Mouse (Mus musculus): ENCODE measurements at regions not wholly inside any gene's neighbourhood (a gene's known extent, or its start where the extent isn't known, plus 50 kb on each side); places are given as distances from the start of the nearest gene placed in this dataset.

- DNase-seq (ENCODE audit: low read depth, low spot score) = no peak
Observed at GRCm38 (mm10) chr15:52406156-52406885, 1478.4 kb upstream of the Gm7489 start.

- DNase-seq (ENCODE audit: low read depth, low spot score) = no peak
Observed at GRCm38 (mm10) chr15:52412869-52413771, 1471.6 kb upstream of the Gm7489 start.

GRCm38 (mm10) chr15:52425976-52426375 lies 1458.7 kb upstream of the Gm7489 start:
- DNase-seq (ENCODE audit: low read depth, low spot score) = no peak

- DNase-seq (ENCODE audit: low read depth, low spot score) = no peak
Observed at GRCm38 (mm10) chr15:52430491-52431158, 1454.1 kb upstream of the Gm7489 start.

GRCm38 (mm10) chr15:52433639-52434038 lies 1451.1 kb upstream of the Gm7489 start:
- DNase-seq (ENCODE audit: low read depth, low spot score) = no peak

GRCm38 (mm10) chr15:52438403-52438802 lies 1446.3 kb upstream of the Gm7489 start:
- no peak for DNase-seq (ENCODE audit: low read depth, low spot score)

- DNase-seq (ENCODE audit: low read depth, low spot score) = peak; percentile 88
Observed at GRCm38 (mm10) chr15:52458782-52459181, 1425.9 kb upstream of the Gm7489 start.

GRCm38 (mm10) chr15:52459315-52459714 lies 1425.4 kb upstream of the Gm7489 start:
- no peak for DNase-seq (ENCODE audit: low read depth, low spot score)

- no peak for DNase-seq (ENCODE audit: low read depth, low spot score)
Observed at GRCm38 (mm10) chr15:52464226-52465138, 1420.2 kb upstream of the Gm7489 start.

GRCm38 (mm10) chr15:52478124-52478523 lies 1406.6 kb upstream of the Gm7489 start:
- peak; percentile 20 for DNase-seq (ENCODE audit: low read depth, low spot score)

GRCm38 (mm10) chr15:52480834-52481233 lies 1403.9 kb upstream of the Gm7489 start:
- no peak for DNase-seq (ENCODE audit: low read depth, low spot score)

- DNase-seq (ENCODE audit: low read depth, low spot score) = no peak
Observed at GRCm38 (mm10) chr15:52483598-52484165, 1401.0 kb upstream of the Gm7489 start.

GRCm38 (mm10) chr15:52484276-52484675 lies 1400.4 kb upstream of the Gm7489 start:
- no peak for DNase-seq (ENCODE audit: low read depth, low spot score)

- DNase-seq (ENCODE audit: low read depth, low spot score) = peak; percentile 54
Observed at GRCm38 (mm10) chr15:52505278-52505831, 1379.4 kb upstream of the Gm7489 start.

GRCm38 (mm10) chr15:52506930-52507329 lies 1377.8 kb upstream of the Gm7489 start:
- DNase-seq (ENCODE audit: low read depth, low spot score) = peak; percentile 70

- DNase-seq (ENCODE audit: low read depth, low spot score) = no peak
Observed at GRCm38 (mm10) chr15:52508609-52509008, 1376.1 kb upstream of the Gm7489 start.

GRCm38 (mm10) chr15:52510137-52510536 lies 1374.6 kb upstream of the Gm7489 start:
- DNase-seq (ENCODE audit: low read depth, low spot score) = no peak

- DNase-seq (ENCODE audit: low read depth, low spot score) = no peak
Observed at GRCm38 (mm10) chr15:52536594-52536993, 1348.1 kb upstream of the Gm7489 start.

GRCm38 (mm10) chr15:52558682-52559081 lies 1326.0 kb upstream of the Gm7489 start:
- DNase-seq (ENCODE audit: low read depth, low spot score) = no peak

GRCm38 (mm10) chr15:52564078-52564477 lies 1320.6 kb upstream of the Gm7489 start:
- no peak for DNase-seq (ENCODE audit: low read depth, low spot score)
